Mouse (Mus musculus): ENCODE data around the gene C1qtnf3.

GRCm38 (mm10) chr15:10999832-11000231 lies 47.7 kb downstream of the C1qtnf3 start:
- no peak for TF ChIP-seq CTCF (IDR thresholded peaks at IDR 0.05; ENCODE audit: low read depth)
- no peak for TF ChIP-seq EP300 (optimal IDR thresholded peaks at IDR 0.05)
